Mouse (Mus musculus): ENCODE measurements at regions not wholly inside any gene's neighbourhood (a gene's known extent, or its start where the extent isn't known, plus 50 kb on each side); places are given as distances from the start of the nearest gene placed in this dataset.
A peak's percentile ranks its signal among the peaks of the same experiment; 100 is the strongest.

DNA sequence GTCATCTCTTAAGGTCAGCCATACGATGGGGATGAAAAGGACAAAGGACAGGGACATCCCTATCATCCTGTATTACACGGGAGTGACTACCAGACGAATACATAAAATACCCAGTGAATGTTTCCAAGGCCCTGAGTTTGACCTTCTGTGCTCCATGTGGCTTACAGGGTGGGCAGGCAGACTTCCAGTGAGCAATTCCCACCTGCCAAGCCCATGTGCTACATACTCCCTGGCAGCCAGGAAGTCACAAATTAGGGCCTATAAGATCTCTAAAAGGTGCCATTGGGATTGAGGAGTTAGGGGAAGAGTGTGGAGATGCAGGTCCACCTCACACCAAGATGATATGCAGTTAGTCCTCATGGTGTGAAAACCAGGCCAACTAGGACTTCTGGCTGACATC is 233.1 kb upstream of the Kazn start:
- no peak for DNase-seq (ENCODE audit: low read depth, low spot score)

DNA sequence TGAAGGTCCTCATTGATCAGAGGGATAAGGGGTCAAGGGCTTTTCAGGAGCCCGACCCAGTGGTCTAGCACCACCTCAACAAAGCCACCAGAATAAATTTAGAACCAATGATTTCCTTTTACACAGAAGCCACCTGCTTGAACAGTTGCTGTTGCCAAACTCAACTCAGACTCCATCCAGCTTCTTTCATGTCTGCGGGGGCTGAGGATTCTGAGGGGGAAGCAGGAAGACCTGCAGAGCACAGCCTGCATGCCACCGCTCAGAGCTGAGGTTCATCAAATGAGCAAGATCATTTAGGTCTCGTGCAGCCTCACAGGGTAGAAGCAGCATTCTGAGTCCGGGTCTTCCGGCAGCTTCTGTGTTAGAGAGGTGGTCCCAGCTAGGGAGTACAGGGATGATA is 231.6 kb upstream of the Kazn start:
- DNase-seq (ENCODE audit: low read depth, low spot score) = peak; percentile 54

DNA sequence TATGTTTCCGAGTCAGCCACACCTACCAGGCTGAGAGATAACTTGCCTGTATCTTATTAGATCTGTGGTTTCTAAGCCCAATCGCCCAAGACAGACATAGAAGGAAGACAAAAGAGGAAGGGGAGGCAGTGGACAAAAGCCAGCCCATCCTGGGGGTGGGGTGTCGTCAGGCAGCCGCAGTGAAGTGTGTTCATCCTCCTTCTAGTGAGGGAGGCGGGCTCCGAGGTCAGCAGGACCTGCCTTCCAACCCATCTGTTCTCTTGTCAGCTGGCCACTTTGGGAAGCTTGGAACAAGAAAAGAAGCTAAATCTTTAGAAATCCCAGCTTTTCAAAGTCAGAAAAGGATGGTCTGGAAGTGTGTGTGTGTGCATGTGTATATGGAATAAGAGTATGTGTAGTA is 228.7 kb upstream of the Kazn start:
- no peak for DNase-seq (ENCODE audit: low read depth, low spot score)

DNA sequence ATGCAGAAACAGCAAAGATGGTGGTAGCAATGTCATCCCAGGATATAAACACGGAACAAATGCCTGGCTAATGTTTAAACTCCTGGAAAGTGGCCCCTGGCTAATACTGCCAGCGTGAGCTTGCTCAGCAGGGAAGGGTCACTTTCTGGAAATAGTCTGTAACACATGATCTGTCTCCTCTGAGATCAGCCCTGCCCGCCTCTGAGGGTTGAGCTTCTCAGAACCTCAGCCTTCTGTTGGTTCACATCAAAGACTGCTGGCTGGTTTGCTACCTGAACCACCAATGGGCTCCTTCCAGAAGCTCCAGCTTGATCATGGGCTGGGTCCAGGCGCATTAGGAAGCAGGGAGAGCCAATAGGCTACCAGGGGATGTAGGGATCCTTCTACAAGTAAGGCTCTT is 226.0 kb upstream of the Kazn start:
- no peak for DNase-seq (ENCODE audit: low read depth, low spot score)

DNA sequence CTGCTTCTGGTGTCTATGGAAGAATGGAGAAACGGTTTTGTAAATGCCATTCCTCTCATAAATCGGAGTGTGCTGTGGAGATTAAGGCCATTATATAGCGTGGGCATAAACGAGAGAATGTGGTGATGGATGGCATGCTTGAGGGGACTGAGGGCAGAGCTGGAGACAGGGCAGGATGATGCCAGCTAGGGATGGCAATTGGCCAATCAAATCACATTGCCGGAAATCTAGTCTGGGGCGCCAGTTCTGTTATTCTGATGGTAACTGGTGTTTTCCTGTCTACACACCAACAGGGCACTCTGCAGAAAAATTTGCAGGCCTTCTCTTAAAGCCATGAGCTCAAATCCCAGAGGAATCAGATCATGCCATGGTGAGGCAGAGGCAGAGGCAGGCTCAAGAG is 224.9 kb upstream of the Kazn start:
- no peak for DNase-seq (ENCODE audit: low read depth, low spot score)

DNA sequence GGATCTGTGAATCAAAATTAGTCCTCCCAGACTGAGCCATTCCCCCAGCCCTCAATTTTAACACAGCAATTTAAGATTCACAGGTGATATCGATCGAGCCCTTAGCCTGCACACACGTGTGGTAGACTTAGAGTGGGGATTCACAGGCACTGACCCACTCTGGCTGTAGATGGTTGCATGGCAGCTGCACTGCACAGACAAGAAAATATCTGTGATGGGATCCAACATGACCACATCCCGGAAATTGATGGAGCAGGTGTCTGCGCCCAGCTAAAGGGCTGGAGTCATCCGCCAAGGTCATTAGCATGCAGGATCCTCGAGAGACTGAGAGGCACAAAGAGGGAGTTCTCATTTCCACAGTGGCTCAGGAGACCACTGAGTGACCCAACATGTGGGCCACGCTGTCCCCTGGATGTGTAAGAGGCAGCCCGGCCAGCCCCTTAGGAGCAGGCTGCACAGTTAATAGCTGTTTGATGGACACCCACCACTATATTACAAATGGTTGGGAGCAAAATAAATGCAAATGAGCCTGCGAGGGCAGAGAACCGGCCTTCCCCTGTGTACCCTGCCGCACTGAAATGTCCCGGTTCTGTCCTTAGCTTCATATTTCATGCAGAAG is 221.4 kb upstream of the Kazn start:
- DNase-seq (ENCODE audit: low read depth, low spot score) = no peak

DNA sequence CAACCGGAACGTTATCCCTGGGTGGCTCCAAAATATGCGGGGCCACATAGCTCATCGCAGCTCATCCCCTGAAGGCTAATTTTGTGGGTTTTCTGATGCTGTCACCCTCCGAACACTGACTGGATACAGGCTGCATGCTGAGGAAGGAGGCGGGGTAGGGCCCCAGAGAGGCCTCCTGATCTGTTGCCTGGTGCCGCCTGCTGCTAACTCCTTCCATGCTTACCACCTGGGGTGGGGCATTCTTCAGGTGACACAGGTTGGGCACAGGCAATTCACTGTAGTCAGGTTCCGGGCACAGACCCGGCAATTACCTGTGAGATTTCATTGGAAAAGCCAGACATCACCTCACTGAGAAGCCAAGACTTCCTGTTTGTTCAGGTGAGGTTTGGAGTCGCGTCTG is 213.4 kb upstream of the Kazn start:
- DNase-seq (ENCODE audit: low read depth, low spot score) = no peak

DNA sequence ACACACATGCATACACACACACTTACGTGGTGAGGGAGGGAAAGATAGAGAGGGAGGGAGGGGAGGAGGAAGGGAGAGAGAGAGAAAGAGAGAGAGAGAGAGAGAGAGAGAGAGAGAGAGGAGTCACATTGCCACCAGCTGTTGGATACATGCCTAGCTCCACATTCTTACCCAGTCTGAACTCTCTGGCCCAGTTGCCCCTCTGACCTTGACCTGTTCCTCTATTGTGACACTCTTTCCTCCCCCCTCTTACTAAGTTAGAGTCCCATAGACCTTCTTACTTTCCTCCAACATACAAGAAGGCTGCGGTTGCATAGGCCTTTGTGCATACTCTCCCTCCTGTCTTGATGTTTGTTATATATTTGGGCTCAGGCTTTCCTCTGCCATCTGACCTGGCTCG is 211.7 kb upstream of the Kazn start:
- DNase-seq (ENCODE audit: low read depth, low spot score) = no peak

DNA sequence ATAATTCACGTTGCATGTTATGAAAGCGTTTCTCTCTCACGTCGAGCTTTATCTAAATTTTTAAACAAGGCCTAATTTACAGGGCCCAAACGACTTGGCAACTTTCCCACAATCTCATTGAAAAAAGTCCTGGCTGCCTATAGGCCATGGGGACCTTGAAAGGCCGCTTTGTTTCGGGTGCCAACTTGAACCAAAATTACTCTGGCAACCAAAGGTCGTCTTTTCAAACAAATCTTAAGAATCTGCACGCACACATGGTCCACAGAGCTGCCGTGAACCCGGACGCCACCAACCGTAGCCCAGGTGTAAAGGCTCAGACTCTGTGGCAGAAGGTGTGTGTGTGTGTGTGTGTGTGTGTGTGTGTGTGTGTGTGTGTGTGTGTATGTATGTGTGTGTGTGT is 210.5 kb upstream of the Kazn start:
- DNase-seq (ENCODE audit: low read depth, low spot score) = no peak

DNA sequence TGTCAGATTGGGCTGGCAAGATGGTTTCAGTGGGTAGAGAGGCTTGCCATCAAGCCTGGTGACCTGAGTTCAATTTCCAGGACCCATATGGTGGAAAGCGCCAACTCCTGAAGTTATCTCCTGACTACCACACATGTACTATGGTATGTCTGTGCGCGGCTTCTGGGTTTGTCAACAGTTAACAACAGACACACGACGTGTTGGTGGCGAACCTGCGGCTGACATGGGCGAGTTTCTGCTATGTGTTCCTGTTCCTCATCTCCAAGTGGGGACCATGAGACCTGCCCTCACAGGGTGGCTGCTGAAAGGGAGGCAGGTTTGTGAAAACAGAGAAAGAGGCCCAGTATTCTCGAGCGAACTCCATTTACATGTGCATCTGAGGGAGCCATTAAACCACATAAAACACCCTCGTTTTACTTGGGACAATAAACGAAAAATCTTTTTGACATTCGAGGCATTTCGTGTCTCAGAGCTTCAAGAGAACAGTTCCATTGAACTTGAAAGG is 210.0 kb upstream of the Kazn start:
- DNase-seq (ENCODE audit: low read depth, low spot score) = no peak

DNA sequence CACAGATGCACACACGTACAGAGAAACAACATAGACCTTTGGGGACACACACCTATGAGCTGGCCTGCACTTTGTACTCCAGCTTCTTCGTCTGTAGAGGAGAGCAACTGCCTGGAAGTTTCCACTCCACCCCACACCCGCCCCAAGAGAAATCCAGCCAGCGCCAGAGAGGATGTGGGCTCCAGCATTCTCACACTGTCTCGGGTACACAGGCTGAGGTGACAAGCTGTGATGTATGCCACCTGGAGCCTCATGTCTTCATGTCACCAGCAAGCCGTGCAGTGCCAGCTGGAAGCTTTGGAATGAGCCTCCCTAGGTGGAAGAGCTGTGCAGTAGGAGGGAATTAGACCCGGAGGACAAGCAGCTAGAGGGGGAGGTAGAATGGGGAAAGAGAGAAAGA is 208.3 kb upstream of the Kazn start:
- peak; percentile 82 for DNase-seq (ENCODE audit: low read depth, low spot score)

DNA sequence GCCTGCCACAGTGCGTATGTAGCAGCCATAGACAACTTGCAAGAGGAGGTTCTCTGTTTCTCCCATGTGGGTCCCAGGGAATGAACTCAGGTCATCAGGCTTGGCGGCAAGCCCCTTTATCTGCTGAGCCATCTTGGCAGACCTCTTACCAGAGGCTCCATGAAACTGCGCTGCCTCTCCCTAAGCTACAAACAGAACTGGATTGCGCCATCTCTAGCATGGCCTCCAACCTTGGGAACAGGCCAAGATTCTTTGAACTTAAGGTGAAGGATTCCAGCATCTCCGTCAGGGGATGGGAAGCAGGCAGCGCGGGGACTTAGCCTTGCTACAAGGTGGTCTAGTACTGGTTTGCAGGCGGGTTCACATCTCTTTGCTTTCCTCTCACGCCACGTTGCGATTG is 201.8 kb upstream of the Kazn start:
- DNase-seq (ENCODE audit: low read depth, low spot score) = no peak

DNA sequence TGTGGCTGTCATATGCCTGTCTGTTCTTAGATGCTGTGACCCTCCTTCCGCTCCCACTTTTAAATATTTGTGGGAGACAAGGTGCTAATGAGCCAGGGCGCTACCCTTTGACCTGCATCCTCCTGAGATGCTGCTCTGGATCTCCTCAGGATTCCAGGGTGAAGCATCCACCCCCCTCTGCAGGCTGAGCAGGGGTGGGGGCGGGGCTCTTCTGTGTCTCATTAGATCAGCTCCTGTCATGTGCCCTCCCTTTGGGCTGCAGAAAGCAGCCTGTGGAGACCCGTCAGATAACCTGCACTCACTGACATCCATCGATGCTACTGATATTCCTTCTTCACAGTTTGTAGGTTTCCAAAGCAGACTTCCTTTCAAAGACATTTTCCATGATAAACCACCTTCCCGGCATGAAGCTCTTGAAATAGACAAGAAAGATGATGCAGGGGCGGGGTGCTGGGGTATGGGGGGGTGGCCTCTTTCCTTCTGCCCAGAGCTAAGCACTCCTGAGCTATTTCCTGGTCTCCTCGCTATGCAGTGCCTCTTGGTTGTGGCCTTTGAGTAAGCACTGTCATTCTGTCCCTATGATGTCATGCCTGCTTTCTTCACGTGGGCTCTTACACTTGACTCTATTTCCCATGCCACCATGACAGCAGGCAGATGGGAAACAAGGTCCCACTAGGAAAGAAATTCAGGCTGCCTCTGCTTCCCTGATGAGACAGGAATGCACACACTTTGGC is 200.4 kb upstream of the Kazn start:
- DNase-seq (ENCODE audit: low read depth, low spot score) = peak; percentile 29

DNA sequence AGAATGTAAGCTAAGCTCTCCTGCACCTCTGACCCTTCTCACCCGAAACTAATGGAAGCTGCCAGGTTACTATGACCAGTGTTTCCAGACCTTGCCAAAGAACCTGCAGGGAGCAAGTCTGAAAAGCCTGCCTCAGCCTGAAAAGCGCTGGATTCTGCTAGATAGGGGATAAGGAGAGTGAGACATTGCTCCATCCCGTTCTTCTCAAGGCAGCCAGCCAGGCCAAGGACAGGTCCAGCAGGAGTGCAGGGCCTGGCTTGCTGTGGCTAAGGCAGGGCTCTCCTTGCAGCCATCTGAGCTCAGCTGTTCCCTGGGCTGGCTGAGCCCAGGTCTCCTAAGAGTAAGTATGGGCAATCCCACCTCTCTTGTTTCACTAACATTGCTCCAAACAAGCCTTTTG is 185.4 kb upstream of the Kazn start:
- DNase-seq (ENCODE audit: low read depth, low spot score) = no peak

DNA sequence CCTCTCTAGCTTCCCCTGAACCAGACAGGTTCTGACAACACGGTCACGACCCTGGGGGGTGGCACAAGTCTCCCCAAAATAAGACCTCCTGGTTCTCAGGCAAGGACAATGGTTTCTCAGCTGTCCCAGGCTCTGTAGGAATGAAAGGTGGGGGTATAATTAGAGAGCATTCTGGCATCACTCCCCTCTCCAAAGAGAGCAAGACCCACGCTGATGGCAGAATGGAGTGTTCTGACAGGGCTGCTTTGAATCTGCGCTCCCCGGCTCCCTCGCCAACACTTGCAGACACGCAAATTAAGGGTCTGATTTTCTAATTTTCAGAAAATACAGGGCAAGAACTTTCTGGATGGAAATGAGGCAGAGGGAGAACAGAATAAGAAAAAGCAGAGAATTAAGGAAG is 181.2 kb upstream of the Kazn start:
- DNase-seq (ENCODE audit: low read depth, low spot score) = no peak

DNA sequence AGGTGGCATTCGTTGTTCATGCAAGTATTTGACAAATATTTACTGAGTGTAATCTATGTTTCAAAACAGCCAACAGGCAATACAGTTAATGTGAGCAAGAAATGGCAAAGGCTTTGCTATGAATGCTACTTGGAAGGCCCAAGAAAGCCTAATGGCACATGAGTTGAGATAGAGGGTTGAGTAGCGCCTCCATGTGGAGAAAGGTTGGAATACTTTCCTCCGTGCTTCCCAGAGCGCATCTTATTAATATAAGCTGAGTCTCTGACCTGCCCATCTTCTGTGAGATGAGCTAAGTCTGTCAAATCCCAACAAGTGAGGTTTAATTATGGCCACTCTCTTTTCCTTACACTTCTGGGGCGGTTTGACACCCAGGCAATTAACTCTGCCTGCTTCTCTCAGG is 175.7 kb upstream of the Kazn start:
- no peak for DNase-seq (ENCODE audit: low read depth, low spot score)

DNA sequence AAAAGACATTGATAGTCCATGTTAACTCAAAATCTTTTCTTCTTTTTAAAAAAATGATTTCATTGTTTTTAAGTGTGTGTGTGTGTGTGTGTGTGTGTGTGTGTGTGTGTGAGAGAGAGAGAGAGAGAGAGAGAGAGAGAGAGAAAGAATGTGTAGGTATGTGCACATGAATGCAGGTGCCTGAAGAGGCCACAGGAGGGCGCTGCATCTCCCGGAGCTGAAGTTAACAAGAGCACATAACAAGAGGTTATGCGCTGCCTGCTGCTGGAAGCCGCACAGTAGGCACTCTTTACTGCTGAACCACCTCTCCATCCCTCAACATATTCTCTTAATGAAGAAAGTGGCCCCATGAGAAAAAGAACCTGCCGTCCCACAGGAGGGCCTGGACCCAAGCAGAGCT is 172.6 kb upstream of the Kazn start:
- DNase-seq (ENCODE audit: low read depth, low spot score) = no peak

DNA sequence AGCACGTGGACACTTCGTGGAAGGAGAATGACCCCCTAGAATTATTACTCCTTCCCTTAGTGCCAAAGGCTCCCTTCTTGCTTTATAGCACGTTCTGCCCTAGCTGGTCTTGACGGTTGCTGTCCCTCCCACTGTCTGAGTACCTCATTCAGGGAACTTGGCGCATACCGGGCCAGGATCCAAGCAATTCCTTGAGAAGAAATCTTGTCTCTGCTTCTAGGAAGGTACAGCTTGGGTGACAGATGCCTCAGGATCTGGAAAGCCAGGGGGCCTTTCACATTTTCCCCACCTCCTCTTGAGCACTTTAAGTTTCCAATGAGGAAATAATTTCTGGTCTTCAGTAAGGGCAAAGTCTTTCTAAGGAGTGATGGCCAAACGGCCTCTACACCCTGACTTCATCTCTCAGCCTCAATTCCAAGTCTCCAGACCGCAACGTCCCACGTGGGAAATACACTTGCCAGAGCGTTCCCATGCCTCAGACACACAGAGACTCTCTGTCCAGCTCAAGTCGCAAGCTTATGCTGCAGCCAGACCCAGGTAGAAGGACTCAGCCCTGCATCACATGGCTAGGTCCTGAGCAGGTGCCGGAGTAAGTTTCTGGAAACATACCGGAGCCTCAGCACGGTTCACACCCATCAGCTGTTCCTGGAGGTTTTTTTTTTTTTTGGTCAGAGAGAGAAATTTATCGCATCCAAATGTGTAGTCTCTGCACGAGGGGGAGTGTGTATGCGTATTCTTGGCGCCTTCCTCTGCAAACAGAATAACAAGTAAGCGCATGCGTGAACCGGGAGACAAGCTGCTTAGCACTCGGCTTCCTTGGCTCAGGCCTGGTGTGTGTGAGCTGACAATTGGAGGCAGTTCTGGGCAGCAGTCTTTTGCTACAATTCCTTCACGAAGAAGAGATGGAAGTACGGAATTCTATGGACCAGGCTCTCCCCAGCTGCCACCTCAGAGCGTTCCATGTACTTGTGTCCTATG is 171.7 kb upstream of the Kazn start:
- peak; percentile 93 for DNase-seq (ENCODE audit: low read depth, low spot score)

DNA sequence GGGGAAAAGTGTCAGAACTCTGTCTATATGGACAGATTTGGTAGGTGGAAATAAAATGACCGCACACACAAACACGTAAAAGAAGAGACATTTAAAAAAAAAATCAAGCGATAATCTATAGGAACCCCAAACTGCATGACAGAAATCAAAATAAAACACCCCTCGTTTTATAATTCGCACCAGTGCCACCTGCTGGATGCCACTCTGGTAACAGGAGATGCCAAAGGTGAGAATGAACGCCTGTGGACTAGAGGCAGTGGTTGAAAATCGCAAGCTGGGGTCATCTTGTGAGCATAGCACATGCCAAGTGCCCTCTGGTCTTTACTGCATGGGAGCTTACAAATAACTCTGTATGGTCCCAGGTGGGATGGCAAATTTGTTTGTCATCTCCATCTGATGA is 158.7 kb upstream of the Kazn start:
- DNase-seq (ENCODE audit: low read depth, low spot score) = no peak

DNA sequence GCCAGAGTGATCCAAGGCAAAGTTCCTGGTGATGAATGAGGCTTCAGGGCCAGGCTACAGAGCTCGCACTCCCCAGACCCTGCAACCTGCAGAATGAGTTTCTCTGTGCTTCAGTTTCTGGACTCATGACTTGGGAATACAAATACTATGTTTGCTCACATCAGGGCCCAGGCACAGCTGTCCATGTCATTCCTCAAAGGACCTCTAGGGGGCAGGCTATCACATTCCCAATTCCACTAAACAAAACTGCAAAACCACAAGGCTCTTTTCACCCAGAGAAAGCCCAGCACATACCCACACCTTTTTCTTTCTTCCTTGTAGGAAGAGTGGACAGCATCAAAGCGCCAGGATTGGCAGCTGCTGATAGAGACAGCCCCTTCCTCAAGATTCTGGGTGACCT is 153.7 kb upstream of the Kazn start:
- DNase-seq (ENCODE audit: low read depth, low spot score) = no peak

DNA sequence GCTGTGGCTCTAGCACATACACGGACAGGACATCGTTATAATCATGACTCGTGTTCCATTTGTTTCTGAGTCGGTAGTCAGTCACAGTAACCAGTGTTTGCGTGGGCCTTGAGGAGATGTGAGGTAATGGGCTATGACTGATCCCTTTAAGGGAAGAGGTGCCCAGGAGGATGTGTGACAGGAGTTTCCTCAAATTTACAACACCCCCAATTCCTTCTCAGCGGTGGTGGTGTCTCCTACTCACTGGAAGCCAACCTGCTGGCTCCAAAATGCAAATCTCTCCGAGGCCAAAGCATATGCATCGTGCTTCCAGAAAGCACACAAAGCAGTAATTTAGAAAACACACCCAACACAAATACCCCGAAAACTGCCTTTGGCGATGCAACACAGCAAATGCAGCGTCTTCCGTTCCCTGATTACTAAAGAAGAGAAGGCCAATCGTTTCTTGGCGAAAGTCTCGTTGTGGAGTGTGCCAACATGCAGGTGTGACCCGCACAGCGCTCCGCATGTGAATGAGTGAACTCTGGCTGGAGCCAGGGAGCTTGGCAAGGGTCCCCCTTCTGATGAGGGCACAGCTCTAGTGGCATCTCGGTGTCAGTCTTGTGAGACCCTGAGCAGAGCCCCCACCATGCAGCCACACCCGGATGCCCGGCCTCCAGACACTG is 151.5 kb upstream of the Kazn start:
- peak; percentile 58 for DNase-seq (ENCODE audit: low read depth, low spot score)

DNA sequence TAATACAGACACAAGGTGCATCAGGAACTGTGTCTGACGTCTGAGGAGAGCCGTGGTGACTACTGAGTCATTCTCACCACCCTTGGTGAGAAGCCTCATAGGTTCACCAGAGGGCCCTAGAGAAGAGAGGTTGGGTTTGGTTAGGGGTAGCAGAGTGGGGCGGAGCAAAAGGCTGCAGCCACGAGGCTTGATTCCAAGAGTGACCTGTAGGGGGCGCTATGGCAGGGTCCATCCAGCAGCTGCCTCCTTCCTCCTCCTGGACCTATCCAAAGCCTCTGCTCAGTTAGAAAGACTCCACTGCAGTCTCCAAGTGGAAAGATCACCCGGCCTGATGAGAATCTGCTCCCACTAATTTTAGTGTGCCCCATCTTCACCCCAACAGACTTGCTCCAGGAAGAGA is 149.3 kb upstream of the Kazn start:
- no peak for DNase-seq (ENCODE audit: low read depth, low spot score)
